Mouse (Mus musculus) liver, embryonic 14.5 days (tissue): ENCODE results near the gene Gm9780.
"Not testable (repeated sequence)": the region's sequence is repeated elsewhere in the genome, so short reads cannot be mapped to it uniquely, and the experiment has no call there.

ENCODE experiments used
- CTCF ChIP-seq: IDR thresholded peaks from 2 replicates; pipeline ENCODE4 v1.5.1; 2016; ENCODE audit warnings: antibody characterized with exemption, low read depth, control low read depth
- EP300 ChIP-seq: IDR thresholded peaks from 2 replicates; pipeline ENCODE4 v1.6.1; 2016; ENCODE audit warnings: antibody characterized with exemption, low read depth

- TF ChIP-seq CTCF, EP300: not testable (repeated sequence)
These were observed 2.5 kb upstream of the Gm9780 start for GRCm38 (mm10) chr14:26045007-26045406.
